ENCODE assay signal across 14 mouse cellular contexts in genomic region chr9:112811946-112812345, GRCm38 (mm10).
DNase-seq lines count a peak whose midpoint lies in the region; ATAC-seq and TF ChIP-seq lines count a peak whose summit lies in the region.
"Had no signal": no experiment of that assay in that cellular context is flagged by ENCODE, and none has a peak within 500 bp of the region (broad histone marks: within the 10 kb centered on the region; RNA-seq: fewer than 3 reads in every experiment).

No protein-coding gene starts in this region.

- no peaks in the 10 kb centered on the region for H3K79me2 ChIP-seq in MEL (ENCODE audit: control insufficient read depth, insufficient read depth, low read length, poor library complexity)

- no peaks in the 10 kb centered on the region for H3K4me1 ChIP-seq in liver, embryonic 14.5 days (replicated peaks; ENCODE audit: control insufficient read depth in 2 of 2, insufficient read depth in 2 of 2, low read length in 1 of 2)
- no peaks in the 10 kb centered on the region for H3K4me1 ChIP-seq in liver, embryonic 11.5 days (replicated peaks; ENCODE audit: control insufficient read depth, insufficient read depth, low read length)
- H3K4me1 ChIP-seq in MEL (ENCODE audit: control insufficient read depth in 1 of 2, insufficient read depth in 2 of 2, low read length in 2 of 2), result no peaks in the 10 kb centered on the region
- H3K4me1 ChIP-seq: hindbrain, embryonic 13.5 days; neural tube, embryonic 12.5 days had no signal

- H3K4me3 ChIP-seq in liver, embryonic 14.5 days (ENCODE audit: insufficient read depth in 1 of 2, low read depth in 2 of 2, low read length in 2 of 2), result no peak overlapping the region
- H3K4me3 ChIP-seq in liver, embryonic 11.5 days (ENCODE audit: low read depth, low read length), result no peak overlapping the region
- H3K4me3 ChIP-seq in MEL (ENCODE audit: control insufficient read depth in 1 of 2, insufficient read depth in 1 of 2, low read depth in 2 of 2, low read length in 2 of 2), result no peak overlapping the region
- H3K4me3 ChIP-seq: erythroblast, embryonic 14.5 days; hindbrain, embryonic 13.5 days; neural tube, embryonic 12.5 days had no signal

- H3K27me3 ChIP-seq in liver, embryonic 14.5 days (ENCODE audit: control insufficient read depth, insufficient read depth, low read length), result no peaks in the 10 kb centered on the region
- no peaks in the 10 kb centered on the region for H3K27me3 ChIP-seq in liver, embryonic 11.5 days (replicated peaks; ENCODE audit: control insufficient read depth, insufficient read depth, low read length)
- H3K27me3 ChIP-seq in MEL (ENCODE audit: control insufficient read depth in 1 of 2, insufficient read depth in 2 of 2, low read length in 2 of 2), result no peaks in the 10 kb centered on the region
- H3K27me3 ChIP-seq: hindbrain, embryonic 13.5 days; neural tube, embryonic 12.5 days had no signal

- WGBS in liver, embryonic 14.5 days (ENCODE audit: insufficient replicate concordance), result 20% methylated on average over 1 of the region's 1 CpGs
- 34% methylated on average over 1 of the region's 1 CpGs for WGBS in liver, embryonic 11.5 days

- H3K36me3 ChIP-seq in liver, embryonic 14.5 days (replicated peaks; ENCODE audit: control insufficient read depth, insufficient read depth, low read depth), result no peaks in the 10 kb centered on the region
- no peaks in the 10 kb centered on the region for H3K36me3 ChIP-seq in liver, embryonic 11.5 days (ENCODE audit: control insufficient read depth, insufficient read depth, low read length)
- H3K36me3 ChIP-seq in MEL (ENCODE audit: control insufficient read depth in 1 of 2, insufficient read depth in 2 of 2, low read length in 2 of 2), result no peaks in the 10 kb centered on the region
- H3K36me3 ChIP-seq: hindbrain, embryonic 13.5 days; neural tube, embryonic 12.5 days had no signal

- no peak for TF ChIP-seq POLR2A in MEL (IDR thresholded peaks at IDR 0.05; ENCODE audit: control insufficient read depth in 1 of 2, insufficient read depth in 1 of 2, low read depth in 1 of 2, low read length in 2 of 2, poor library complexity in 1 of 2)

- no peak overlapping the region for H3K9ac ChIP-seq in liver, embryonic 14.5 days (replicated peaks)
- H3K9ac ChIP-seq in liver, embryonic 11.5 days (ENCODE audit: low read depth, low read length), result no peak overlapping the region
- no peak overlapping the region for H3K9ac ChIP-seq in MEL (ENCODE audit: control insufficient read depth, low read depth, low read length, poor library complexity, severe bottlenecking)
- H3K9ac ChIP-seq: hindbrain, embryonic 13.5 days; neural tube, embryonic 12.5 days had no signal

- no peak for TF ChIP-seq EP300 in liver, embryonic 14.5 days (IDR thresholded peaks at IDR 0.05; ENCODE audit: low read depth)
- TF ChIP-seq EP300 in MEL (IDR thresholded peaks at IDR 0.05; ENCODE audit: low read depth in 1 of 2, low read length in 2 of 2), result no peak

- H3K27ac ChIP-seq in liver, embryonic 14.5 days, result no peak overlapping the region
- H3K27ac ChIP-seq in liver, embryonic 11.5 days (ENCODE audit: low read depth, low read length), result no peak overlapping the region
- no peak overlapping the region for H3K27ac ChIP-seq in MEL (ENCODE audit: control insufficient read depth, low read depth, low read length)
- H3K27ac ChIP-seq: hindbrain, embryonic 13.5 days; neural tube, embryonic 12.5 days had no signal

- TF ChIP-seq RAD21 in MEL (IDR thresholded peaks at IDR 0.05; ENCODE audit: low read depth, low read length), result no peak

- H3K9me3 ChIP-seq in liver, embryonic 14.5 days (ENCODE audit: control insufficient read depth, low read length), result no peaks in the 10 kb centered on the region
- H3K9me3 ChIP-seq in liver, embryonic 11.5 days (ENCODE audit: control insufficient read depth, low read length), result no peaks in the 10 kb centered on the region
- H3K9me3 ChIP-seq in MEL (replicated peaks; ENCODE audit: insufficient read depth, low read length), result no peaks in the 10 kb centered on the region
- H3K9me3 ChIP-seq: hindbrain, embryonic 13.5 days; neural tube, embryonic 12.5 days had no signal

- peak; percentile 36; the same call in 1 of the 2 replicates for TF ChIP-seq CTCF in liver, embryonic 14.5 days (IDR thresholded peaks at IDR 0.05; ENCODE audit: low read depth)
- TF ChIP-seq CTCF in MEL (IDR thresholded peaks at IDR 0.05 in 2 of 3, conservative IDR thresholded peaks at IDR 0.05 in 1 of 3; ENCODE audit: control insufficient read depth in 1 of 3, insufficient read depth in 1 of 3, low read depth in 2 of 3, low read length in 3 of 3, poor library complexity in 1 of 3, severe bottlenecking in 1 of 3), result peak; percentile 12 to 49 (median 24); a peak in 4 of 6 replicates

- DNase-seq in heart, adult 11 months, result peak; percentile 42
- DNase-seq in heart, adult 18-20 months, result no peak
- no peak for DNase-seq in liver, embryonic 14.5 days (ENCODE audit: low read depth in 3 of 3, low spot score in 3 of 3)
- no peak for DNase-seq in liver, embryonic 11.5 days (ENCODE audit: low spot score)
- peak; percentile 5 for DNase-seq in MEL (ENCODE audit: low read depth, low spot score)
- DNase-seq in naive thymus-derived CD4-positive, alpha-beta T cell, adult 2 months (ENCODE audit: low read depth), result peak; percentile 5
- no peak for DNase-seq in adrenal gland, adult 2 months
- DNase-seq in layer of hippocampus, postnatal 25 days (ENCODE audit: extremely low spot score in 1 of 2, low spot score in 1 of 2), result no peak
- DNase-seq: left cerebral cortex, postnatal 4 days; right cerebral cortex, adult 18-20 months had no signal

- ATAC-seq in liver, embryonic 14.5 days (ENCODE audit: insufficient read depth), result no peak
- ATAC-seq in liver, embryonic 11.5 days (replicated peaks; ENCODE audit: low FRiP score), result no peak

- no peak overlapping the region for H3K4me2 ChIP-seq in liver, embryonic 14.5 days (ENCODE audit: low read depth)
- H3K4me2 ChIP-seq in liver, embryonic 11.5 days, result no peak overlapping the region
- H3K4me2 ChIP-seq: hindbrain, embryonic 13.5 days; midbrain, embryonic 11.5 days; neural tube, embryonic 12.5 days had no signal

TF ChIP-seq in MEL, 35 proteins besides CTCF, POLR2A, EP300 and RAD21:
- TF ChIP-seq KAT2A (conservative IDR thresholded peaks at IDR 0.05; ENCODE audit: low read depth, low read length) (no peak), SMC3 (IDR thresholded peaks at IDR 0.05; ENCODE audit: low read depth, low read length) (peak; percentile 24)

Comparison
In these comparisons a context has a peak if more than half of its experiments do, and no peak if none do; other contexts are left out.
1. DNase-seq: peak in heart, adult 11 months (single experiment), MEL (single experiment) and naive thymus-derived CD4-positive, alpha-beta T cell, adult 2 months (single experiment); none in heart, adult 18-20 months (0 of 2), liver, embryonic 14.5 days (0 of 3), liver, embryonic 11.5 days (single experiment), adrenal gland, adult 2 months (single experiment) and layer of hippocampus, postnatal 25 days (0 of 2).